Mouse (Mus musculus) E14TG2a.4 (cell line): ENCODE data around the gene Mbnl2.

ENCODE experiments used
- CTCF ChIP-seq: conservative IDR thresholded peaks from 2 replicates; pipeline ENCODE4 v1.5.1; 2014; ENCODE audit warnings: low read length
- POU5F1 ChIP-seq: IDR thresholded peaks from 2 replicates; pipeline ENCODE4 v1.6.1; 2014; ENCODE audit warnings: low read length, borderline replicate concordance

GRCm38 (mm10) chr14:120394216-120394615, 118.7 kb downstream of the Mbnl2 start:
- TF ChIP-seq CTCF, result no peak
- TF ChIP-seq POU5F1, result no peak
